Mouse (Mus musculus) stomach, postnatal 0 days (tissue): Measurements from ENCODE around the gene Btd. TPM values are rescaled to one million over a fixed set of nuclear protein-coding genes. Genes with fewer than 3 reads are reported as not detected.

Experiments
- ATAC-seq: fragments of 200-750 bp; cut with Nextera tagmentation; 2 replicates; pipeline ENCODE4 v1.8.0; 2017; ENCODE audit not compliant: low FRiP score, low TSS enrichment
- DNase-seq: peaks from one replicate; pipeline ENCODE4 v3.0.0-alpha.2; 2016; ENCODE audit warnings: low spot score
- H3K27ac ChIP-seq: fragments of 300-500 bp; sonication (generic); replicated peaks from 2 replicates; pipeline ENCODE4 v1.5.1; 2014; ENCODE audit warnings: mild to moderate bottlenecking, control low read depth
- H3K27me3 ChIP-seq: fragments of 300-500 bp; sonication (generic); 2 replicates; pipeline ENCODE4 v1.6.1; 2014; ENCODE audit warnings: low read length; ENCODE audit not compliant: control insufficient read depth, insufficient read depth
- H3K36me3 ChIP-seq: fragments of 300-500 bp; sonication (generic); 2 replicates; pipeline ENCODE4 v1.6.1; 2014; ENCODE audit warnings: low read length, mixed read lengths; ENCODE audit not compliant: control insufficient read depth, insufficient read depth
- H3K4me1 ChIP-seq: fragments of 300-500 bp; sonication (generic); replicated peaks from 2 replicates; pipeline ENCODE4 v1.6.1; 2014; ENCODE audit warnings: antibody characterized with exemption; ENCODE audit not compliant: control insufficient read depth, insufficient read depth
- H3K4me2 ChIP-seq: fragments of 300-500 bp; sonication (generic); replicated peaks from 2 replicates; pipeline ENCODE4 v1.6.1; 2014; ENCODE audit warnings: low read depth, mild to moderate bottlenecking, control low read depth, moderate library complexity
- H3K4me3 ChIP-seq: fragments of 300-500 bp; sonication (generic); 2 replicates; pipeline ENCODE4 v1.5.1; 2014; ENCODE audit warnings: low read depth, low read length, control low read depth
- H3K9ac ChIP-seq: fragments of 300-500 bp; sonication (generic); 2 replicates; pipeline ENCODE4 v1.6.1; 2014; ENCODE audit warnings: mild to moderate bottlenecking, low read length, control low read depth, mixed read lengths
- H3K9me3 ChIP-seq: fragments of 300-500 bp; sonication (generic); 2 replicates; pipeline ENCODE4 v1.6.1; 2016; ENCODE audit warnings: low read length; ENCODE audit not compliant: control insufficient read depth
- CTCF ChIP-seq: IDR thresholded peaks from 2 replicates; pipeline ENCODE4 v1.5.1; 2016; ENCODE audit warnings: antibody characterized with exemption, low read depth, mild to moderate bottlenecking, moderate library complexity
- EP300 ChIP-seq: optimal IDR thresholded peaks from 2 replicates; pipeline ENCODE3; 2016; ENCODE audit warnings: antibody characterized with exemption
- WGBS: fragments of 180-500 bp; shearing (Covaris S2); extraction: QIAGEN DNeasy Blood & Tissue Kit; methylation state at CpG from one replicate; pipeline ENCODE4 v1.1.7; 2014; 5-methylcytosine and 5-hydroxymethylcytosine counted together
- polyA plus RNA-seq: library from polyadenylated mRNA; unstranded; fragments of >200 nt; fragmentation: Nextera tagmentation; extraction: Ambion mirVana; gene quantifications from 2 replicates; pipeline ENCODE4 v1.2.1, GENCODE M21; 2015

Gene Btd
- polyA plus RNA-seq, 1 experiment from 2014 or later: 17.5 TPM

GRCm38 (mm10) chr14:31696985-31697303 lies 56.1 kb downstream of the Btd start:
- no peak overlapping the region for H3K27ac ChIP-seq
- no peak overlapping the region for H3K4me2 ChIP-seq
- DNase-seq (no peak), ATAC-seq (no peak)
- no peaks in the 10 kb centered on the region for H3K4me1 ChIP-seq
- TF ChIP-seq EP300: no peak
- TF ChIP-seq CTCF: no peak
- H3K9ac ChIP-seq: no peak overlapping the region
- H3K27me3 ChIP-seq: no peaks in the 10 kb centered on the region
- WGBS: 90% methylated on average over 3 of the region's 3 CpGs
- H3K9me3 ChIP-seq: no peaks in the 10 kb centered on the region
- H3K4me3 ChIP-seq: no peak overlapping the region
- peaks cover 3% of the 10 kb centered on the region; the same call in 1 of the 2 replicates for H3K36me3 ChIP-seq

- DNase-seq: no peak
- H3K9ac ChIP-seq: no peak overlapping the region
- H3K4me2 ChIP-seq: no peak overlapping the region
- H3K4me1 ChIP-seq: no peaks in the 10 kb centered on the region
- no peak for TF ChIP-seq CTCF
- no peak for TF ChIP-seq EP300
- H3K36me3 ChIP-seq: peaks cover 3% of the 10 kb centered on the region; the same call in 1 of the 2 replicates
- no peaks in the 10 kb centered on the region for H3K9me3 ChIP-seq
- no peak for ATAC-seq
- 95% methylated on average over 3 of the region's 3 CpGs for WGBS
- H3K4me3 ChIP-seq: no peak overlapping the region
- H3K27ac ChIP-seq: no peak overlapping the region
- no peaks in the 10 kb centered on the region for H3K27me3 ChIP-seq
Measured at GRCm38 (mm10) chr14:31697346-31697745, 56.5 kb downstream of the Btd start.

DNA sequence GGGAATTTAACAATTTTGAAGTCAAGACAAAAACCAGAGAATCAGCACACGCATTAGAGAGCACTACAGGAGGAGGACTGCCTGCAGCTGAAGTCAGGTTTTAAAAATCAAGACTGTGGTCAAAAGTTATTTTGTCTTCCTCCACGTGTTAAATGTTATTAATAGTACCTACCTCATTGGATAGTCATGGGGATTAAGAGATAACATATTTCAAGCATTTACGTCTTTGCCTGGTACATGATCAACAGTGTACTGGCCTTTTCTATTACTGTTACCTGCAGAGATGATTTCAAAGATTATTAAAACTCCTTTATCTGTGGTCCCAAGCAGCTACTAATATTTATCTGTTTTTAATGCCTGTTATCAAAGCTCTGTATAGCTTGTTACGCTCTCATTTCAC lies 56.9 kb downstream of the Btd start:
- H3K36me3 ChIP-seq: peaks cover 3% of the 10 kb centered on the region; the same call in 1 of the 2 replicates
- WGBS: 74% methylated on average over 4 of the region's 4 CpGs
- no peak overlapping the region for H3K4me2 ChIP-seq
- no peaks in the 10 kb centered on the region for H3K27me3 ChIP-seq
- ATAC-seq: no peak
- no peak overlapping the region for H3K27ac ChIP-seq
- TF ChIP-seq CTCF: no peak
- TF ChIP-seq EP300: no peak
- H3K4me3 ChIP-seq: no peak overlapping the region
- DNase-seq: no peak
- H3K9ac ChIP-seq: no peak overlapping the region
- H3K4me1 ChIP-seq: no peaks in the 10 kb centered on the region
- no peaks in the 10 kb centered on the region for H3K9me3 ChIP-seq

DNA sequence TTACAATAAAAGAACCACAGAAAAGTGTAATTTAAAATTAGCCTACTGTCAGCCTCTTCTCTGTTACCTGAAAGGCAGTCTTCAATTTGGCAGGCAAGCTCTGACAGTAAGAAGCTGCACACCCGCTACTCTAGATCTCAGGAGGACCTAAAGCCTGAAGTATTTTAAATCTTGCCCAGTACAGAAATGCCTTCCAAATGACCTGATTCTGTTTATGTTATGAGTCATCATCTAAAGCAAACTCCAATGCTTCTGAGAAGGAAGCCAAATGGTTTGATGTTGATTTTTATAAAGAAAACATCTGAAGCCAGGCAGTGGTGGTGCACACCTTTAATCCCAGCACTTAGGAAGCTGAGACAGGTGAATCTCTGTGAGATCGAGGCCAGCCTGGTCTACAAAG lies 59.5 kb downstream of the Btd start:
- H3K9ac ChIP-seq: no peak overlapping the region
- H3K36me3 ChIP-seq: peaks cover 5% of the 10 kb centered on the region; the same call in 1 of the 2 replicates
- WGBS: 64% methylated on average over 2 of the region's 2 CpGs
- H3K27me3 ChIP-seq: no peaks in the 10 kb centered on the region
- no peak overlapping the region for H3K4me3 ChIP-seq
- no peak overlapping the region for H3K27ac ChIP-seq
- no peak for ATAC-seq
- no peaks in the 10 kb centered on the region for H3K4me1 ChIP-seq
- H3K9me3 ChIP-seq: no peaks in the 10 kb centered on the region
- TF ChIP-seq CTCF (no peak), EP300 (no peak)
- no peak overlapping the region for H3K4me2 ChIP-seq
- DNase-seq: no peak

- Histone ChIP-seq H3K4me2 (no peak overlapping the region), H3K4me1 (no peaks in the 10 kb centered on the region), H3K27me3 (no peaks in the 10 kb centered on the region), H3K36me3 (0 out of 2 replicates have a peak, but pooled peaks cover 7% of the 10 kb centered on the region), H3K9me3 (no peaks in the 10 kb centered on the region), H3K9ac (no peak overlapping the region), H3K4me3 (no peak overlapping the region), H3K27ac (no peak overlapping the region)
- no peak for TF ChIP-seq CTCF
- TF ChIP-seq EP300: no peak
- ATAC-seq: no peak
- WGBS: 62% methylated on average over 1 of the region's 1 CpGs
- DNase-seq: no peak
Measured at GRCm38 (mm10) chr14:31709343-31709742, 68.5 kb downstream of the Btd start.

GRCm38 (mm10) chr14:31715669-31716068 lies 74.8 kb downstream of the Btd start:
- no peak for TF ChIP-seq EP300
- TF ChIP-seq CTCF: no peak

More at GRCm38 (mm10) chr14:31715669-31716068, 74.8 kb downstream of the Btd start:
- Histone ChIP-seq H3K9me3 (no peaks in the 10 kb centered on the region), H3K9ac (no peak overlapping the region), H3K36me3 (peaks cover 8% of the 10 kb centered on the region; the same call in 1 of the 2 replicates), H3K27me3 (no peaks in the 10 kb centered on the region), H3K4me3 (no peak overlapping the region), H3K27ac (no peak overlapping the region), H3K4me1 (no peaks in the 10 kb centered on the region), H3K4me2 (no peak overlapping the region)
- ATAC-seq (no peak), DNase-seq (no peak)
